Mouse (Mus musculus): ENCODE data around the gene Phf20. TPM values are rescaled to one million over a fixed set of nuclear protein-coding genes. Genes with fewer than 3 reads are reported as not detected.
"Not testable (repeated sequence)": the region's sequence is repeated elsewhere in the genome, so short reads cannot be mapped to it uniquely, and the experiment has no call there.

The Phf20 gene
- polyA plus RNA-seq, 1 experiment: 11.2 TPM

DNA sequence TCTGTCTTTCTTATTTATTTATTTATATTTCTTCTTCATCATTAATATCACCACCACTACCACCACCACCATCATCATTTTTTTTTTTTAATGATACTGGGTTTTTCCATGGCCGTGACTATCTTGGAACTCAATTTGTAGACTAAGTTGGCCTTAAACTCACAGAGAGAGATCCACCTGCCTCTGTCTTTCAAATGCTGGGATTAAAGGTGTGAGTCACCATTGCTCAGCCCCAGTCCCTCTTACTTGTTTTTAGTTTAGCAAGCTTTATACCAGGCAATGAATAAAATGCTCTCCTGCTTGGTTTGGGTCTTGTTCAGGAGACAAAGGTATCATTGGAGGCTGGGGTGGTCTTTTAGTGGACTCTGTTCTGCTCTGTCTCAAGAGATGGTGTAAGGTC is 31.4 kb downstream of the Phf20 start:
- no peak overlapping the region for H3K27ac ChIP-seq (ENCODE audit: control insufficient read depth, insufficient read depth, low read depth, low read length)
- peaks cover 2% of the 10 kb centered on the region; the same call in 1 of the 2 replicates for H3K36me3 ChIP-seq (ENCODE audit: control insufficient read depth, insufficient read depth, low read length)
- no peaks in the 10 kb centered on the region for H3K4me1 ChIP-seq (ENCODE audit: control insufficient read depth, insufficient read depth, low read length)
- H3K4me3 ChIP-seq (ENCODE audit: control insufficient read depth, low read depth, low read length): no peak overlapping the region
- no peaks in the 10 kb centered on the region for H3K27me3 ChIP-seq (ENCODE audit: control insufficient read depth, insufficient read depth, low read length)
- TF ChIP-seq POLR2A (IDR thresholded peaks at IDR 0.05; ENCODE audit: control insufficient read depth, low read depth, low read length) (no peak), CTCF (IDR thresholded peaks at IDR 0.05; ENCODE audit: control insufficient read depth, insufficient read depth, insufficient replicate concordance, low read depth, low read length) (no peak)

DNA sequence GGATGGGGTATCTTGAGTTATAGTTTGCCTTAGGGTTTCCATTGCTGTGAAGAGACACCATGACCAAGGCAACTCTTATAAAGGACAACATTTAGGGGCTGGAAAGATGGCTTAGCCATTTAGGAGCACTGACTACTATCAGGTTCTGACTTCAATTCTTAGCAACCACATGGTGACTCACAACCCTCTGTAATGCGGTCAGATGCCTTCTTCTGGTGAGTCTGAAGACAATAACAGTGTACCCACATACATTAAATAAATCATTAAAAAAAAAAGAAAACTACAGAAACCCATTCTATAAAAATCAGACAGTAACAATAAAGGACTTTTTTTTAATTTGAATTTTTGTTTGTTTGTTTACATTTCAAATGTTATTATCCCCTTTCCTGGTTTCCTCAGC is 32.9 kb downstream of the Phf20 start:
- H3K4me1 ChIP-seq (ENCODE audit: control insufficient read depth, insufficient read depth, low read length): no peaks in the 10 kb centered on the region
- no peak overlapping the region for H3K27ac ChIP-seq (ENCODE audit: control insufficient read depth, insufficient read depth, low read depth, low read length)
- H3K4me3 ChIP-seq (ENCODE audit: control insufficient read depth, low read depth, low read length): no peak overlapping the region
- no peaks in the 10 kb centered on the region for H3K36me3 ChIP-seq (ENCODE audit: control insufficient read depth, insufficient read depth, low read length)
- TF ChIP-seq POLR2A (IDR thresholded peaks at IDR 0.05; ENCODE audit: control insufficient read depth, low read depth, low read length) (no peak), CTCF (IDR thresholded peaks at IDR 0.05; ENCODE audit: control insufficient read depth, insufficient read depth, insufficient replicate concordance, low read depth, low read length) (no peak)
- H3K27me3 ChIP-seq (ENCODE audit: control insufficient read depth, insufficient read depth, low read length): no peaks in the 10 kb centered on the region

DNA sequence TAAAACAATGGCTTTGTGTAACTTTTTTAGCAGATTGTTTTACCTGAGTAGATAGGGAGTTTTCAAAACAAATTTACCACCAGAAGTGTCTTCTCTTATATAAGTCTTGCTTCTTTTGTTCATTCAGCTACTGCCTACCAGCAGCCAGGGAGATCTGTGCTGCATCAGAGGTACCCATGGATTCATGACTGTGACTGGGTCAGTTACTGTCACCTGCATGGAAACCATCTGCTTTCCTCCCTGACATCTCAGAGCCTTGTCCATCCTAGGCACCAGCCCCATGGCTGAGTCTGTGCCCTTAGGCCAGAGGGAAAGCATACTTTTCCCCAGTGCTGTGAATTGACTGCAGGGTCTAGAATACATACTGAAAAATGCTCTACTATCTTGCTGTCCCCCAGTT is 35.1 kb downstream of the Phf20 start:
- H3K27ac ChIP-seq (ENCODE audit: control insufficient read depth, insufficient read depth, low read depth, low read length): no peak overlapping the region
- no peaks in the 10 kb centered on the region for H3K4me1 ChIP-seq (ENCODE audit: control insufficient read depth, insufficient read depth, low read length)
- TF ChIP-seq POLR2A (IDR thresholded peaks at IDR 0.05; ENCODE audit: control insufficient read depth, low read depth, low read length) (no peak), CTCF (IDR thresholded peaks at IDR 0.05; ENCODE audit: control insufficient read depth, insufficient read depth, insufficient replicate concordance, low read depth, low read length) (no peak)
- H3K27me3 ChIP-seq (ENCODE audit: control insufficient read depth, insufficient read depth, low read length): no peaks in the 10 kb centered on the region
- no peak overlapping the region for H3K4me3 ChIP-seq (ENCODE audit: control insufficient read depth, low read depth, low read length)
- no peaks in the 10 kb centered on the region for H3K36me3 ChIP-seq (ENCODE audit: control insufficient read depth, insufficient read depth, low read length)

DNA sequence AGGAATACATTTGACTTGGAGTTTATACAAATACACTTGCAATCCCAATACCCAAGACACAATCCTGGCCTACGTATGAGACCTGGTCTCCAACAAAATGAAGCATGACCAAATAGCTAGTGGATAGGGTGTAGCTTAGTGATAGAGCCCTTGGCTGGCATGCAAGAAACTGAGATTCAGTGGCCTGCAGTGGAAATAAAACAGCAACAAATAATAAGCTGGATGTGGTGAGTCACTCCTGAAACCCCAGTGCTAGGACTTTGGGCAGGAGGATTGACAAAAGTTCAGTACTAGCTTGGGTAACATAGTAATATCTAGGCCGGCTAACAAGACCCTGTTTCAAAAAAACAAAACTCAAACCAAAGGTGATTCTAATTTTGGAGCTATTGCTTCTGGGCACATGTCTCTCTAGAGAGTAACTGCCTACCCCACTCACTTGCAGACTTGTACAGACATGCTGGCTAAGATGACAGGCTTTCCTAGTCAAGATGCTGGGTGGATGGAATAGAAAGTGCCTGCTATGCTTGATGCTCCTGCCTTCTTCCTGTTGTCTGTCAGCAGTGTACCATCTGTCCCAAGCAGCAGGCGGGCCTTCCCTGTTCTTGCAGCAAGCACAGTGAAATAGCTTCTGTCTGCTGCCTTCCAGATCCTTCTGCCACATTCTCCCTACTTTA is 37.1 kb downstream of the Phf20 start:
- Histone ChIP-seq H3K4me3 (ENCODE audit: control insufficient read depth, low read depth, low read length) (no peak overlapping the region), H3K4me1 (ENCODE audit: control insufficient read depth, insufficient read depth, low read length) (no peaks in the 10 kb centered on the region), H3K27me3 (ENCODE audit: control insufficient read depth, insufficient read depth, low read length) (no peaks in the 10 kb centered on the region), H3K27ac (ENCODE audit: control insufficient read depth, insufficient read depth, low read depth, low read length) (no peak overlapping the region), H3K36me3 (ENCODE audit: control insufficient read depth, insufficient read depth, low read length) (no peaks in the 10 kb centered on the region; the same call in 1 of the 2 replicates)
- TF ChIP-seq POLR2A (IDR thresholded peaks at IDR 0.05; ENCODE audit: control insufficient read depth, low read depth, low read length) (no peak), CTCF (IDR thresholded peaks at IDR 0.05; ENCODE audit: control insufficient read depth, insufficient read depth, insufficient replicate concordance, low read depth, low read length) (no peak)

DNA sequence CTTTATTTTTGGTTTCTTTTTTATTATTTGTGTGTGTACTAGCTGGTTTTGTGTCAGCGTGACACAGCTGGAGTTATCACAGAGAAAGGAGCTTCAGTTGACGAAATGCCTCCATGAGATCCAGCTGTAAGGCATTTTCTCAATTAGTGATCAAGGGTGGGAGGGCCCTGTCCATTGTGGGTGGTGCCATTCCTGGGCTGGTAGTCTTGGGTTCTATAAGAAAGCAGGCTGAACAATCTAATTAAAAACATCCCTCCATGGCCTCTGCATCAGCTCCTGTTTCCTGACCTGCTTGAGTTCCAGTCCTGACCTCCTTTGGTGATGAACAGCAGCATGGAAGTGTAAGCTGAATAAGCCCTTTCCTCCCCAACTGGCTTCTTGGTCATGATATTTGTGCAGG is 37.8 kb downstream of the Phf20 start:
- H3K4me1 ChIP-seq (ENCODE audit: control insufficient read depth, insufficient read depth, low read length); H3K4me3 ChIP-seq (ENCODE audit: control insufficient read depth, low read depth, low read length); H3K27ac ChIP-seq (ENCODE audit: control insufficient read depth, insufficient read depth, low read depth, low read length); H3K27me3 ChIP-seq (ENCODE audit: control insufficient read depth, insufficient read depth, low read length); H3K36me3 ChIP-seq (ENCODE audit: control insufficient read depth, insufficient read depth, low read length): not testable (repeated sequence)

DNA sequence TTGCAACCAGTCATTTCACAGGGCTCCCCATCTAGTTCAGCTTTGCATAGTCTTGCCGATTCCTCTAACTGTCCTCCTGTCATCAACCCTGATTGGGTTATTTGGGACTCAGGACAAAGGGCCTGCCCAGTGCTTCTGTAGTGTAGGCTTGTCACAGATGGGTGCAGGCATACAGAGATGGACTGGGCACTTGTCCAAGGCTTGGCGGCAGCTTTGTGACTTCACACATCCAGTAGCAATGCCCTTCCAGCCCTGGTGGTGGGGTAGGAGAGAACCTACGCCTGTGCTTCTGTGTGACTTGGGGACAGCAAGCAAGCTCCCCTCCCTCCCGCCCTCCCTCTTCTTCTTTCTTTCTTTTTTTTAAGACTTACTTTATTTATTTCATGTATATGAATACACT is 39.6 kb downstream of the Phf20 start:
- TF ChIP-seq CTCF (IDR thresholded peaks at IDR 0.05; ENCODE audit: control insufficient read depth, insufficient read depth, insufficient replicate concordance, low read depth, low read length) (no peak), POLR2A (IDR thresholded peaks at IDR 0.05; ENCODE audit: control insufficient read depth, low read depth, low read length) (no peak)
- Histone ChIP-seq H3K4me3 (ENCODE audit: control insufficient read depth, low read depth, low read length) (no peak overlapping the region), H3K27ac (ENCODE audit: control insufficient read depth, insufficient read depth, low read depth, low read length) (no peak overlapping the region), H3K4me1 (ENCODE audit: control insufficient read depth, insufficient read depth, low read length) (no peaks in the 10 kb centered on the region), H3K27me3 (ENCODE audit: control insufficient read depth, insufficient read depth, low read length) (no peaks in the 10 kb centered on the region), H3K36me3 (ENCODE audit: control insufficient read depth, insufficient read depth, low read length) (no peaks in the 10 kb centered on the region; the same call in 1 of the 2 replicates)

DNA sequence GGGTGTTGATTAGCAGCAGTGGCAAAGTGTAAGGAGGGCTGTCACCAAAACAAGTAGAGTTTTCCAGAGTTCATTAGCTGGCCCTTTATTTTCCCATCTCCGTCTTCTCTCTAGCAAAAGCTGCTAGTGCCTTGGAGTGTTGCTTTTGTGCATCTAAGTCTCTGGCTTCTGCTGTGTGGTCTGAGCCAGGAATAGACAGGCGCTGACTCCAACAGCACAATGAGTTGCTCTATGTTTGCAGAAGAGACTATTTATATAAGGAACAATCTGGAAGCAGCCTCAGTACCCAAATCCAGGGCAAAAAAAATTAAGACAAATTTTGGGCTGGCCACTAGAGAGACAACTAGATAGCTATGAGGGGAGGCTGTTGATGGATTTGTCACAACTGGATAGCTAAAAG is 45.4 kb downstream of the Phf20 start:
- no peak overlapping the region for H3K4me3 ChIP-seq (ENCODE audit: control insufficient read depth, low read depth, low read length)
- TF ChIP-seq POLR2A (IDR thresholded peaks at IDR 0.05; ENCODE audit: control insufficient read depth, low read depth, low read length): no peak
- TF ChIP-seq CTCF (IDR thresholded peaks at IDR 0.05; ENCODE audit: control insufficient read depth, insufficient read depth, insufficient replicate concordance, low read depth, low read length): no peak
- H3K27me3 ChIP-seq (ENCODE audit: control insufficient read depth, insufficient read depth, low read length): no peaks in the 10 kb centered on the region
- H3K36me3 ChIP-seq (ENCODE audit: control insufficient read depth, insufficient read depth, low read length): no peaks in the 10 kb centered on the region; the same call in 1 of the 2 replicates
- no peaks in the 10 kb centered on the region for H3K4me1 ChIP-seq (ENCODE audit: control insufficient read depth, insufficient read depth, low read length)
- H3K27ac ChIP-seq (ENCODE audit: control insufficient read depth, insufficient read depth, low read depth, low read length): no peak overlapping the region

DNA sequence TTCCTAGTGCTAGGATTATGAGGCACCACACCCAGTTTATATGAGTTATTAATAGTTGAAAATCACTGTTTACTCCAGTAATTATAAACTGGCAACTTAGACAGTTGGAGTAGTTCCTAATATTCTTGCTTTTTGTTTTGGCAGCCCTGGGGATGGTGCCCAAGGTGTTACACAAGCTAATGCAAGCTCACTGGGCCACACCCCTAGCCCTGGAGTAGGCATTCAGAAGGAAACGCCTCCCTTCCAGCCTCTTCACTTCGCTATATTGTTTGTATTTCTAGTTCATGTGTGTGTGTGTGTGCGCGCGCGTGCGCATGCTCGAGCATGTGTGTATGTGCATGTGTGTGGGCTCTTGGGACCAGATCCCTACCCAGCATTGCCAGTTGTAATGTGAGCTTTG is 46.7 kb downstream of the Phf20 start:
- H3K27ac ChIP-seq (ENCODE audit: control insufficient read depth, insufficient read depth, low read depth, low read length): no peak overlapping the region

More for the DNA sequence above, 46.7 kb downstream of the Phf20 start:
- Histone ChIP-seq H3K4me3 (ENCODE audit: control insufficient read depth, low read depth, low read length) (no peak overlapping the region), H3K36me3 (ENCODE audit: control insufficient read depth, insufficient read depth, low read length) (no peaks in the 10 kb centered on the region; the same call in 1 of the 2 replicates), H3K4me1 (ENCODE audit: control insufficient read depth, insufficient read depth, low read length) (no peaks in the 10 kb centered on the region), H3K27me3 (ENCODE audit: control insufficient read depth, insufficient read depth, low read length) (no peaks in the 10 kb centered on the region)
- TF ChIP-seq POLR2A (IDR thresholded peaks at IDR 0.05; ENCODE audit: control insufficient read depth, low read depth, low read length): no peak
- TF ChIP-seq CTCF (IDR thresholded peaks at IDR 0.05; ENCODE audit: control insufficient read depth, insufficient read depth, insufficient replicate concordance, low read depth, low read length): no peak

Data from testis, adult 2 months (tissue).